Mouse (Mus musculus) embryonic facial prominence, embryonic 11.5 days (tissue): ENCODE data around the gene Bcl3. TPM values are rescaled to one million over a fixed set of nuclear protein-coding genes. Genes with fewer than 3 reads are reported as not detected.

ENCODE experiments used
- ATAC-seq: fragments of 200-750 bp; cut with Nextera tagmentation; replicated peaks from 2 replicates; pipeline ENCODE4 v1.8.0; 2017; ENCODE audit warnings: low read depth; ENCODE audit not compliant: insufficient number of reproducible peaks, low FRiP score, low TSS enrichment
- DNase-seq: peaks from one replicate; pipeline ENCODE4 v3.0.0-alpha.2; 2015; ENCODE audit warnings: low spot score
- H3K27ac ChIP-seq: fragments of 300-500 bp; sonication (generic); replicated peaks from 2 replicates; pipeline ENCODE4 v1.5.1; 2014; ENCODE audit warnings: mild to moderate bottlenecking, low read depth, low read length, control low read depth
- H3K27me3 ChIP-seq: fragments of 300-500 bp; sonication (generic); 2 replicates; pipeline ENCODE4 v1.6.1; 2014; ENCODE audit warnings: mild to moderate bottlenecking, low read length, moderate library complexity, mixed read lengths; ENCODE audit not compliant: control insufficient read depth, insufficient read depth
- H3K36me3 ChIP-seq: fragments of 300-500 bp; sonication (generic); replicated peaks from 2 replicates; pipeline ENCODE4 v1.6.1; 2014; ENCODE audit warnings: low read depth, mild to moderate bottlenecking, low read length, moderate library complexity, mixed read lengths; ENCODE audit not compliant: control insufficient read depth, insufficient read depth
- H3K4me1 ChIP-seq: fragments of 300-500 bp; sonication (generic); 2 replicates; pipeline ENCODE4 v1.6.1; 2014; ENCODE audit warnings: low read length, mixed read lengths; ENCODE audit not compliant: control insufficient read depth, insufficient read depth
- H3K4me2 ChIP-seq: fragments of 300-500 bp; sonication (generic); 2 replicates; pipeline ENCODE4 v1.6.1; 2014; ENCODE audit warnings: low read depth, mild to moderate bottlenecking, control low read depth, low read length, moderate library complexity
- H3K4me3 ChIP-seq: fragments of 300-500 bp; sonication (generic); 2 replicates; pipeline ENCODE4 v1.5.1; 2014; ENCODE audit warnings: low read depth, low read length, control low read depth
- H3K9ac ChIP-seq: fragments of 300-500 bp; sonication (generic); replicated peaks from 2 replicates; pipeline ENCODE4 v1.6.1; 2014; ENCODE audit warnings: mild to moderate bottlenecking, control low read depth, low read length
- H3K9me3 ChIP-seq: fragments of 300-500 bp; sonication (generic); replicated peaks from 2 replicates; pipeline ENCODE4 v1.6.1; 2016; ENCODE audit warnings: mild to moderate bottlenecking, low read length, inconsistent platforms, mixed read lengths; ENCODE audit not compliant: control insufficient read depth
- WGBS: fragments of 180-500 bp; shearing (Covaris S2); extraction: QIAGEN DNeasy Blood & Tissue Kit; methylation state at CpG from one replicate; pipeline ENCODE4 v1.1.7; 2014; 5-methylcytosine and 5-hydroxymethylcytosine counted together
- polyA plus RNA-seq: library from polyadenylated mRNA; unstranded; fragments of >200 nt; fragmentation: Nextera tagmentation; extraction: Ambion mirVana; gene quantifications from 2 replicates; pipeline ENCODE4 v1.2.1, GENCODE M21; 2014

Bcl3 gene
- polyA plus RNA-seq, 1 experiment from 2014 or later, result 1.4 TPM

GRCm38 (mm10) chr7:19769434-19770374 is 52.9 kb downstream of the Bcl3 start:
- 7% methylated on average over 16 of the region's 16 CpGs for WGBS
- Histone ChIP-seq H3K9me3 (no peaks in the 10 kb centered on the region), H3K9ac (peak overlapping the region; percentile 62), H3K4me1 (peaks cover 14% of the 10 kb centered on the region), H3K4me2 (peak overlapping the region; percentile 82), H3K36me3 (no peaks in the 10 kb centered on the region), H3K27ac (no peak overlapping the region), H3K27me3 (peaks cover 5% of the 10 kb centered on the region; the same call in 1 of the 2 replicates), H3K4me3 (peak overlapping the region; percentile 34)
- peak; percentile 8 for ATAC-seq
- DNase-seq, result no peak

- Histone ChIP-seq H3K4me2 (peak overlapping the region; percentile 13; the same call in 1 of the 2 replicates), H3K36me3 (no peaks in the 10 kb centered on the region), H3K27ac (no peak overlapping the region), H3K9me3 (no peaks in the 10 kb centered on the region), H3K4me3 (no peak overlapping the region), H3K9ac (no peak overlapping the region), H3K27me3 (peaks cover 5% of the 10 kb centered on the region; the same call in 1 of the 2 replicates), H3K4me1 (peaks cover 14% of the 10 kb centered on the region)
- DNase-seq (no peak), ATAC-seq (no peak)
- 26% methylated on average over 4 of the region's 4 CpGs for WGBS
Observed at GRCm38 (mm10) chr7:19769001-19769400, 53.6 kb downstream of the Bcl3 start.

GRCm38 (mm10) chr7:19768251-19768650 is 54.3 kb downstream of the Bcl3 start:
- Histone ChIP-seq H3K27ac (no peak overlapping the region), H3K9me3 (no peaks in the 10 kb centered on the region), H3K4me2 (no peak overlapping the region), H3K4me1 (peaks cover 14% of the 10 kb centered on the region), H3K4me3 (no peak overlapping the region), H3K9ac (no peak overlapping the region), H3K36me3 (no peaks in the 10 kb centered on the region), H3K27me3 (peaks cover 5% of the 10 kb centered on the region; the same call in 1 of the 2 replicates)
- DNase-seq, result no peak
- 62% methylated on average over 14 of the region's 14 CpGs for WGBS
- ATAC-seq, result no peak

GRCm38 (mm10) chr7:19764581-19764980 is 58.0 kb downstream of the Bcl3 start:
- H3K9me3 ChIP-seq, result no peaks in the 10 kb centered on the region
- no peaks in the 10 kb centered on the region for H3K36me3 ChIP-seq
- H3K27ac ChIP-seq, result no peak overlapping the region
- WGBS, result 93% methylated on average over 8 of the region's 9 CpGs
- H3K4me3 ChIP-seq, result no peak overlapping the region
- peaks cover 5% of the 10 kb centered on the region; the same call in 1 of the 2 replicates for H3K27me3 ChIP-seq
- H3K4me1 ChIP-seq, result 0 out of 2 replicates have a peak, but pooled peaks cover 3% of the 10 kb centered on the region
- ATAC-seq (no peak), DNase-seq (no peak)
- no peak overlapping the region for H3K4me2 ChIP-seq
- no peak overlapping the region for H3K9ac ChIP-seq

- Histone ChIP-seq H3K27me3 (no peaks in the 10 kb centered on the region), H3K27ac (no peak overlapping the region), H3K4me2 (no peak overlapping the region), H3K9ac (no peak overlapping the region), H3K9me3 (no peaks in the 10 kb centered on the region), H3K4me3 (no peak overlapping the region), H3K4me1 (0 out of 2 replicates have a peak, but pooled peaks cover 1% of the 10 kb centered on the region), H3K36me3 (no peaks in the 10 kb centered on the region)
- DNase-seq, result no peak
- no peak for ATAC-seq
- 85% methylated on average over 13 of the region's 13 CpGs for WGBS
Observed at GRCm38 (mm10) chr7:19763829-19764477, 58.6 kb downstream of the Bcl3 start.

GRCm38 (mm10) chr7:19762283-19762682 is 60.3 kb downstream of the Bcl3 start:
- Histone ChIP-seq H3K27ac (no peak overlapping the region), H3K4me3 (no peak overlapping the region), H3K4me2 (no peak overlapping the region), H3K9ac (no peak overlapping the region), H3K9me3 (no peaks in the 10 kb centered on the region), H3K27me3 (no peaks in the 10 kb centered on the region), H3K4me1 (no peaks in the 10 kb centered on the region), H3K36me3 (no peaks in the 10 kb centered on the region)
- no peak for DNase-seq
- ATAC-seq, result no peak
- 74% methylated on average over 11 of the region's 11 CpGs for WGBS

GRCm38 (mm10) chr7:19760021-19760420 is 62.5 kb downstream of the Bcl3 start:
- WGBS, result 87% methylated on average over 13 of the region's 13 CpGs
- no peak for DNase-seq
- no peak overlapping the region for H3K9ac ChIP-seq
- no peaks in the 10 kb centered on the region for H3K36me3 ChIP-seq
- no peak overlapping the region for H3K4me2 ChIP-seq
- H3K9me3 ChIP-seq, result no peaks in the 10 kb centered on the region
- H3K27ac ChIP-seq, result no peak overlapping the region
- H3K27me3 ChIP-seq, result no peaks in the 10 kb centered on the region
- no peak for ATAC-seq
- no peak overlapping the region for H3K4me3 ChIP-seq
- H3K4me1 ChIP-seq, result no peaks in the 10 kb centered on the region; the same call in 1 of the 2 replicates

- H3K27me3 ChIP-seq, result no peaks in the 10 kb centered on the region
- WGBS, result 90% methylated on average over 13 of the region's 13 CpGs
Observed at GRCm38 (mm10) chr7:19758623-19759022, 63.9 kb downstream of the Bcl3 start.

More at GRCm38 (mm10) chr7:19758623-19759022, 63.9 kb downstream of the Bcl3 start:
- Histone ChIP-seq H3K9me3 (no peaks in the 10 kb centered on the region), H3K4me3 (no peak overlapping the region), H3K36me3 (no peaks in the 10 kb centered on the region), H3K9ac (no peak overlapping the region), H3K27ac (no peak overlapping the region), H3K4me2 (no peak overlapping the region), H3K4me1 (no peaks in the 10 kb centered on the region; the same call in 1 of the 2 replicates)
- no peak for ATAC-seq
- DNase-seq, result no peak
